Mouse (Mus musculus): ENCODE data around the gene Ssna1. TPM values are rescaled to one million over a fixed set of nuclear protein-coding genes. Genes with fewer than 3 reads are reported as not detected.

The Ssna1 gene
- total RNA-seq, 2 experiments from 2014 or later, result 60.0 to 62.0 TPM

DNA sequence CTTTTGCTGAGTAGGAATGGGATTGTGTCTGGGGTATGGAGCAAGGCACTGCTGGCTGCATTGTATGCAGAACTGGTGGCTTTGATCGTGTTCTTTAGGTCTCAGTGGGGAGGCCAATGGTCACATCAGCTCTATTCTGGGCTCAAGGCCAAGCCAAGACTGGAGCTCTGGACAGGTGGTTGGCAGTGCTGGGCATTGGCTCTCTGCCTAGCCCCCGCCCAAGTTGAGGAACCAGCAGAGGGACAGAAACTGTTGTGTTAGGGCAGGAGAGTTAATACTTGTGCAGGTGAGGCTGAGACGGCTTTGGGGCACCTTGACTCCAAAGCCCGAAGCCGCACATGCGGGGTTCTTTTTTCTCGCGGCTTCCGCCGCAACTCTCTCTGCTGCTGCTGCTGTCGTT, 17.4 kb upstream of the Ssna1 start, which contains the start of gene Lrrc26:
TSS of gene Lrrc26 (plus strand) at position 265 of the 400 bp plus-strand sequence.
- peak; percentile 69 for DNase-seq

DNA sequence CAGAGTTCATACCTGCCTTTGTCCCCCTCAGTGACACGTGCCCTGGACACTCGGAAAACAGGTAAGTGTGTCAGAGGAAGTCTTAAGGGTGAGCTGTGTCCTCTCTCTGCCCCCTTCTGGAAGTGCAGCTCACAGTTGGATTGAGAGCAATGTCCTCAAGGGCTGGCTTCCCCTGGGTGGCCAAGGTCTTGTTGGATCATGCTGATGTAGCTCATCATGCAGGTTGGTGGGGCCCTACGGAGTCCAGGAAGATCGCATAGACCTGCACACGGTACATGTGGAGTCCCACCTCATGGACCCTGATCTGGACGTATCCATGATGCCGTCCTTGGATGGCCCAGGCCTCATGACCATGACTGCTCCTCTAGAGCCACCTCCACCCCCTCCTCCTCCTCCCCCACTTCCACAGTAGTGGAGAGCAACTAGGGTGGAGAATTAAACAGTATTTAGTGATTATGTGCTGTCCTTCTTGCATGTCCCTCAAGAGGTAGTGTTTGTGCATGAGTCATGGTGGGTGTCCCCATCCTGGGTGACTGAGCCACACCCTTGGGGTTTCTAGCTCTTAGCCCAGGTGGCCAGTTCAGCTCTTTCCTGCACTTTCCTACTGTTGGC, 16.6 kb upstream of the Ssna1 start:
- no peak for DNase-seq

DNA sequence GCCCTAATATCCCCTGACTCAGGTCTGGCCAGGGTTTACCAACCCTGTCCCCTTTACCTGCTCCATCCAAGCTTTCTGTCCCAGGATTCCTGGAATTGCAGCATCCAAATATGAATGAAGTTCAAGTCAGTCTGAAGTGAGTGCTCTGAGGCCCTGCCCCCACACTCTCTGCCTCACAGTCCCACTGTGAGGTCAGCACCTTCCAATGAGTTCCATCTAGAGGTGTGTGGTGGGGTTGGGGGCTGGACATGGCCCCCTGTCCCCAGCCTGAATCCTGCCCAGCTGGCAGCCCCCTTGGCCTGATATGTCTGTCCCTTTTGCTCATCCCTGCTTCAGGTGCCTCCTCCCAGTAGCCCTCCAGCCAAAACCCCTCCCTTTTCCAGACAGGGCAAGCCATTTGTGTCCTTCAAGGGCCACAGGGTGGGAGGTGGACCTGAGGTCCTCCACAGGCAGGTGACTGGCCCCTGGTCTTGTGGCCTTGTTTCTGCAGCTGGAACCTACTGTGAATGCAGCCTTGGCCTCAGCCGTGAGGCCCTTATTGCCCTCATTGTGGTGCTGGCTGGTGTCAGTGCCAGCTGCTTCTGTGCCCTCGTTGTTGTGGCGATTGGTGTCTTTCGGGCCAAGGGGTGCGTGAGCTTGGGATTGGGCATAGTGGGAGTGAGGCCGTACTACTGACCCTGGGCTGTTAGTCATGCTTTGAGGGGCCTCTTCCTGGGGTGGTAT, 15.8 kb upstream of the Ssna1 start, which contains the start of gene Tmem210:
TSS of gene Tmem210 (plus strand) at position 219 of the 723 bp plus-strand sequence.
- no peak for DNase-seq

DNA sequence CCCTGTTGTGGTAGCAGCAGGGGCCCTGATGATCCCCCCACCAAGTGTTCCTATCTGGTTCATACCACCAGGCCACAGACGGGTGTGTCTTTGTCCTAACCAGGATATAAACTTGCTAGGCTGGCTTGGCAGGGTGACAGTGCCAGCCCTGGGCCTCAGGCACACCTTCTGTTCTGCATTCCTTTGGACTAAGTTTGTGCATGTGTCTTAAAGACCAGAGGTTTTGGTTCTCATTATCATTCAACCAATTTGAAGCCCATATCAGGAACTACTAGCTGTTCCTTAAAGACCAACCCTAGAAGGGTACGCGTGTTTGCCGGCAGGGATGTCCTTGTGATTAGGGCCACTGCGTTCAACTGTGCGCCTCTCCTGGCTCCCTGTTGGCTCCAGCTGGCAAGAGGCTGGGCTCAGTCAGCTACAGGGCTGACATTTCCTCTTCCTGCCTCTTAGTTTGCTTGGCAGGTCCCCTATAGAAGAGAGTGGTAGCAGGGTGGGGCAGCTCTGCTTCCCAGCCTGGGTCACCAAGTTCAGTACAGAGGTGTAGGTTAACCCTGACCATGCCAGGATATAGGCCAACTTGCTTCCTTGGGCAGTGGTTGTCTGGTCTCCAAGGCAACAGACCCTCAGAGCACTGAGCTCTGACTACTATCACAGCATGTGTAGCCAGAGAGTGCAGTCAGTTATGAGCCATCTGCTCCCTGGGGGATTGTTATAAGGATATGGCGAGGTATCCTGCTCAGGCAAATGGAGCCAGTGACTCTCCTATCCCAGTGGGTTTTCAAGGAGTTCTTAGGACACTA, 14.8 kb upstream of the Ssna1 start:
- peak; percentile 30 for DNase-seq

DNA sequence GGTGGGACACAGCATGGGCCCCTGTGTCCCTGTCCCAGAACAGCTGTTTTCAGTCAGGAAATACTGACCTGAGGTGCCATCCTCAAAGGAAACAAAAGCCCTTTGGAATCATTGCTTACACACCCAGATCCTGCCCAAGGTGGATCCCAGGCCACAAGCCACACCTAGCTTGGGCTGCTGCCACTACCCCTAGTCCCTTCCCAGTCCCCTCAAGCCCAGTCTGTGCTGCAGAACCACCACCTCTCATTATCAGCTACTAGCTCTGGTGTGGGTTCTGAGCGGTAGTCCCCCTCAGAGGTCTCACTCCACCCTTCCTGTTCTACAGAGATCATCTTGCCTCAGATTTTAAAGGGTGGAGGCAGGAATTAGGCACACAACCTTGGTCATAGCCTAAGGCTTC, 14.1 kb upstream of the Ssna1 start:
- DNase-seq, result no peak

DNA sequence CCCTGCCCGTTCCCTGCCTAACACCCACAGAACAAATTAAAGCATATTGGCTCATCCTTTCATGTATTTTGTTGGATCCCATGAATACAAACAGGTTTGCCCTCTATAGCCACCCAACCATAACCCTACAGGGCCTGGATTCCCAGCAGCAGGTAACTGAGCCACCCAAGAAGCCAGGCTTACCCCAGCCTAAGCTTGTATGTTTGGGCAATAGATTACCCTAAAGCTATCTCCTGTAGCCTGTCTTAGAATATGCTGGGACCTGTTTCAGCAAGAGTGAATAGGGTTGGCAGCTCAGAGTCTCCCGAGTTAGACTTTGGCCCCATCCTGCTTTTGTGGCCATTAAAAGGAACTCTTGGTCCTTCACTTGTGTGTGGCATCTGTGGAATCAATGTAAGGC, 13.3 kb upstream of the Ssna1 start:
- no peak for DNase-seq

DNA sequence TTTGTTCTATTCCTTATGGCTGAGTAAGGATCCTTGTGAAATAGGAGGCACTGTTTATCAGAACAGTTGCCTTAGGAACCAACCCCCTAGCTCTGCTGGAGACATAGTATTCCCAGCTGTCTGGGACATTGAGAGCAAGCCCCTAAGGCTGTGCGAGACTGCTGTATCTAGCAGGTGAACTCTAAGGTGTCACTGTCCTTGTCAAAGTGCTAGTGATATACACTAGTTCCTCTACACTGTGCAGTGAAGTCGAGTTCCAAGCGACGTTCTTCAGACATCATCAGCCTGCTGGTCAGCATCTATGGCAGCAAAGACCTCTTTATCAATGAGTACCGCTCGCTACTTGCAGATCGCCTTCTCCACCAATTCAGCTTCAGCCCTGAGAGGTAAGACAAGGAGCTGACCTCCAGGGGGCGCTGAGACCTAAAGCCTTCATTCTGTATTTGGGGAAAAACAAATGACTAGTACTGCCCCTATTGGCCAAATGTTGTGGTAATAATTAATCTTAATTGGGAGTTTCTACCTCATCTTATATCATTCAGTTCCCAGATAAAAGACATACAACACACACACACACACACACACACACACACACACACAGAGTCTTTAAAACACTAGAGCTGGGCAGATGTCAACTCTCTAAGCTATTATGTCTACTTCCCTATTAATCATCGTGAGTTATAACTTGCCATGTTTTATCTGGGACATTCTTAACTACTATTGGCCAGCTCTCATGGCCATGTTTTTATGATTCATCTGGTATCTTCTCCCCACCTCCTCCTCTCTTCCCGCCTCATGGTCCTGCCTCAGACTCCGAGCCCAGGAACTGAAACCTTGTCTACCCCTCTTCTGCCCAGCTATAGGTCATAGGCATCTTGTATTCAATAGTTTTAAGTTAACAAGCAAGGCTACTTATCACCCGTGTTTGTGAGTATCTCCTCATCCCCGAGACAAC, 7.0 kb upstream of the Ssna1 start:
- DNase-seq, result peak; percentile 91

DNA sequence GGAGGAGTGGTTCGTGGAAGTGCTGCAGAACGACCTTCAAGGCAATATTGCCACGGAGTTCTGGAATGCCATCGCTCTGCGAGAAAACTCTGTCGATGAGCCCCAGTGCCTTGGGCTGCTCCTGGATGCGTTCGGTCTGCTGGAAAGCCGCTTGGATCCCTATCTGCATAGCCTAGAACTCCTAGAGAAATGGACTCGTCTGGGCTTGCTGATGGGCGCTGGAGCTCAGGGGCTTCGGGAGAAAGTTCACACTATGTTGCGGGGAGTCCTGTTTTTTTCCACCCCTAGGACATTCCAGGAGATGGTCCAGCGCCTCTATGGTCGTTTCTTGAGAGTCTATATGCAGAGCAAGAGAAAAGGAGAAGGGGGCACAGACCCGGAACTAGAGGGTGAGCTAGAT, 772 bp upstream of the Ssna1 start:
- DNase-seq, result no peak

DNA sequence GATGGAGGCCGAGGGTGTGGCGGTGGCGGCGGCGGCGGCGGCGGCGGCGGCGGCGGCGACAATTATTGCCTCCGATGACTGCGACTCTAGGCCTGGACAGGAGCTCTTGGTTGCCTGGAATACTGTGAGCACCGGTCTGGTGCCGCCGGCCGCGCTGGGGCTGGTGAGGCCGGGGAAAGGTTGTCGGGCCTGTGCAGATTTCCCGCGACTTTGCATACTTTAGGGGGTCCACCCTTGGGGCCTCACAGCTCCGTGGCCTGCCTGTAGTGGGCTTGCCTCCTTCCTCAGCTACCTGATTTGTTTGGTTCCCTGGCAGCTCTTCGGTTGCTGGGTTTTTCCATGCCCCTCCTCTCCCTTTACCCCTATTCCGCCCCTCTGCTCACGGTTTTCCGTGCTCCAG, 277 bp upstream of the Ssna1 start:
- DNase-seq, result no peak

DNA sequence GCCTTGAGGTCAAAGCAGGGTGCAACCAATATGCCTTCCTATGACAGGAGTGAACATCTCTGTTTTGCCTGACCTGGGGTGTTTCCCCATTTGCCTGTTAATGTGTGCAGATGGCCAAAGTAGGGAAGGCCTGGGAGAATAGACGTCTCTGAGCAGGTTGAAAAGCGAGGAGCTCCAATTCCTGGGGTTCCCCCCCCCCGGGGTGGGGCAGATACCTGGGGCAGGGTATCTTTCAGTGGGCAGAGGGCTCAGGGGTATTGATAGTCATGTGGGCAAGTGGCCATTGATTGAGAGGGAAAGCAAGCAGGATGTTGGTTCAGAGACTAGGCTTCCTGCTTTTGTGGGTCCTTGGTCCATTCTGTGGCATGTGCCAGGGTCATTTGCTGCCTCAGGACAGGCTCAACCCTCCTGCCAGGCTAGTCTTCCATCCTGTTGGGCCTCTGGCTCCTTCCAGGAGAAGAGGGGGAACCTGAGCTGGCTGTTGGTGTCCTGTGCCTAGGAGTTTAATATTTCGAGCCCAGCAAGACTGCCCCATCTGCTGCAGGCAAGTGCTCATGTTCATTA, 4.4 kb downstream of the Ssna1 start:
- no peak for DNase-seq

DNA sequence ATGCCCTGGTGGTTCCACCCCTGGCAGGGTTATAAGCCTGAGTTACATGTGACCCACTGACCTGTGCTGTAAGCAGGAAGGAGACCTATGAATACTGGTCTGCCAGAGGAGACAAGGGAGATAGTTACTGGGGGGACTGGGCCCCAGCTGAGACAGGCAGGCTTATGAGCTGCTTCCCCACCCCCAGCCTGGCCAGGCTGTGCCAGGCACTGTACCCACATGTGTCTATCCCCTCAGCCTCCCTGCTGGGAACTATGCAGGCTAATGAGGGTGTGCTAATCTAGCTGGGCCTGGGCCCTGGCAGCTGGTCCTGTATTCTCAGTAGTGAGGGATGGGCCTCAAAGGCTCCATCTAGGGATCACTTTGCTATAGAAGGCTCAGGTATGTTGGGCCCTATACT, 5.0 kb downstream of the Ssna1 start:
- DNase-seq, result no peak

DNA sequence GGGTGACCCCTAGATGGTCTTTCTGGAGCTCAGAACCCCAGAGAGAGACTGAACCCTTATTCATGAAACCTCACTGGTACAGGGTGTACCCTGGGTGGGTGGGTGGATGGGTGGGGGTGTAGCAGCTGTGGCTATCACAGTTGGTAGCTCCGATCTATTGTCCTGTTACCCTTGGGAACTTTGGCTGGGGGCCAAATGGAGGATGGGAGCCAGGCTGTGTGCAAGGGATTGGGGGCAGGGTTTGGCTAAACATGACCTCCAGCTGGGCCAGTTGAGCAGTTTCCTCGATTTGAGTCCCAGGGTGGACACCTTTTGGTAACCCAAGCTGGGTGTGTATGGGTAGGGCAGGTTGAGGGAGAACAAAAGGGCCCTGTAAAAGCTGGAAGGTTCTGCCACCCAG, 5.5 kb downstream of the Ssna1 start:
- DNase-seq, result peak; percentile 51

DNA sequence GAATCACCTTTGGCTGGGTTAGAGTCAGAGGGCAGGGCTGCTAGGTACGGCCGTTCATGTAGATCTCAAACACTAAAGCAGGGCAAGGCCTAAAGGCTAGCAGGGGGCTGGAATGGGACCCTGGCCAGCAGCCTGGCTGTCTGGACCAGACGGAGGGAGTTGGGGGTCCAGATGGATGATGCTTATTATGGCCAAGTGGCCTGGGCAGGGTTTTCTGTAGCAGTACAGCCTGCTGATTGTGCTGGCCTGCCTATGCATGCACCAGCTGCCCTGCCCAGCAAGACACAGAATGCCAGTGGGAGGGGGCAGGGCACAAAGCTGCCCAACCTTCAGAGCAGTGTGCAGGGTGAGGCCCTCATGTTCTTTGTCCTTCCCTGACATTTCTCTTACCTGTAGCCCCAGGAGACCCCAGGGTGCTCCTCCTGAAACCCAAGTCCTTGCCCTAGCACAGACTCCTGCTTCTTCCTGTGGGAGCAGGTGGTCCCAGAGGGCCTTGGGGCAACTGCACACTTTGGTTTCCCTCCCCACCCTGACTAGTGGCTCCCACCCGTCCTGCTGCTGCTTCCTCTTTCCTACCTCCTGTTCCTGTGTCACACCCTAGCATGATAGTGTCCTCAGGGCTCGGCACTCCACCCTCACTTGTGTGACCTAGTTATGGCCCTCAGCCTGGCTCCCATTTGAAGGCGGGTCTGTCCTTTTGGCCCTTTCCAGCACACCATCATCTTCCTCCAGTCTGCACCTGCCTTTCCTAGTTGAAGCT, 6.2 kb downstream of the Ssna1 start:
- no peak for DNase-seq

DNA sequence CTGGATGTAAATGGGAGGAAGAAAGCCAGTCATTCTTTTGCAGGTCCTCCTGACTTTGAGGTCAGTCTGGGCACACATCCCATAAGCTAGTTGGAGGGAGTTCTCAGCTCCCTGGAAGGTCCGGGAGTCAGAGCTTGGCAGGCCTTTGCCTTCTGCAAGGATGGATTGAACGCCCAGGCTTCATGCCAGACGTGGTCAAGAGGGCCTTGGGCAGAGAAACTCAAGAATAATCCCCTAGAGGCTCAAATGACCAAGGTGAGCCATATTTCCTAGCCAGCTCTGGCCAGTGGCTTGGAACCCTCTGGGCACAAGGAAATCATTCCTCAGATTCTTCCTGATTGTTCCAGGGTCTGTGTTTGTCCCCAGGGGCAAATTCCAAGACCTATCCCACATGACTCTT, 7.4 kb downstream of the Ssna1 start:
- DNase-seq, result no peak

DNA sequence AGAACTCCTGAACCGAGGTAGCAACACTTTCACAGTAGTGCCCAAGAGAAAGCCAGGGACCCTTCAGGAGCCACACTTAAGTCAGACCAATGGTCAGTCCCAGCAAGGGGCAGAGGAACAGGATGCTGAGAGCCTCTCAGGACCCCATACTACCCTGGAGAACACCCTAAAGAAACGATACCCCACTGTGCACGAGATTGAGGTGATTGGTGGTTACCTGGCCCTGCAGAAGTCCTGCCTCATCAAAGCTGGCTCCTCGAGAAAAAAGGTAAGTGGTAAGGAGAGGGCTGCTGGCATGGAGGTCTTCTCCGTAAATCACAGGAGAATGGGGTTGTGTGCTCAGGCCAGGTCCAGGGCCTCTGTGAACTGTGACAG, 8.0 kb downstream of the Ssna1 start:
- DNase-seq, result no peak

DNA sequence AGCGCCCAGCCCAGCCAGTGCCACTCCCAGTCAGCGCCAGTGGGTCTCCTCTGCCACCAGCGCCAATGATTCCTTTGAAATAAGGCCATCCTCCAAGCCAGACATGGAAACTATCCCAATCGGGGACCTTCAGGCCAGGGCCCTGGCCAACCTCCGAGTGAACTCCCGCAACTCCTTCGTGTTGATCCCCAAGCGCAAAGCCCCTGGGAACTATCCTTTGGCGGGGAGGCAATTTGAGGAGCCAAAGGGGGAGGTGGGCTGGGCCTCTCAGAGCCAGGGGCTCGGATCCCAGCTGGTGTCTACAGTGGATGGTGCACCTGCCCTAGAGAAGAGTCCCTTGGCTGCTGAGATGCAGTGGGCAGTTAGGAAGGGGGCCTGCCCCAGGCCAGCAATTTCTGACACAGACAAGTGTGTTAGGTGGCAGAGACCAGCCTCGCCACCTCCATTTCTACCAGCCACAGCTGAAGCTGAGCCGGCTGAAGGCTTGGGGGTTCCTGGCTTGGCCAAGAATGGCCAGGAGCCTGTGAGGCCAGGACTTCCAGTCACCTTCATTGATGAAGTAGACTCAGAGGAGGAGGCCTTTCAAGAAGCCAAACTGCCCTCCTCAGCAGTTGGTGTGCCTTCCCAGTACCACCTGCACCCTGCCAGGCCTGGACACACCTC, 8.5 kb downstream of the Ssna1 start:
- no peak for DNase-seq

DNA sequence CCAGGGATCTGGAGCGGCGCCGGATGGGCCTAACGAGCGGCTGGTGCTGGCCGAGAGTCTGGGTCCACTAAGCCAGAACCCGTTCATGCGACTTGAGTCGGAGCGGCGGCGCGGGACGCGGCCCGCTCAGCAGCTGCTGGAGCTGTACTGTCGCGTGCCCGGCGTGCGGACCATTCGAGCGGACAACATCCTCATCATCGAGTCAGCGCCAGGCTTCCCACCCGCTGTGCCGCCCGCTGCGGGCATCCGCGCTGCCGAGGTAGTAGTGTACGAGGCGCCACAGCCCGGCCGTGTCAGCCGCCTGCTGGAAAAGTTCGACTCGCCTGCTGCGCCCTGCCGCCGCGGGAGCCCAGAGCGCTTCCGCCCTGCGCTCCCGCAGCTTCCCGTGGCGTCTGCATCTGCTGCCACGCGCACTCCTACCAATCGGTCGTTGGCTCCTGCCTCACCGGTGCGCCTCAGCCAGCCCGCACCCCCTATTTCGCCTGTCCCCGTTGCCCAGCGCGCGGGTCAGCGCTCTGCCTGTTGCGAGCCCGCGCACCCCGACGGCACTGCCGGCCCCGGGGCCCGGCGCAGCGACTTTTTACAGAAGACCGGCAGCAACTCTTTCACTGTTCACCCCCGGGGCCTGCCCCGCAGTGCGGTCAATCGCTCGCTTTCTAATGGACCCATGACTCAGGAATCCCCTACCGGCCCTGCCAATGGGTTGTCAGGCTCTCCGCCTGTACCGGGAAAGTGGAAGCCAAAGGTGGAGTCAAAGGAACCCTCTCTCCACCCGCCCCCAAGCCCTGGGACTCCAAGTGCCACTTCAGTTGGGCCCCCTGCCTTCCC, 9.2 kb downstream of the Ssna1 start:
- peak; percentile 36 for DNase-seq

DNA sequence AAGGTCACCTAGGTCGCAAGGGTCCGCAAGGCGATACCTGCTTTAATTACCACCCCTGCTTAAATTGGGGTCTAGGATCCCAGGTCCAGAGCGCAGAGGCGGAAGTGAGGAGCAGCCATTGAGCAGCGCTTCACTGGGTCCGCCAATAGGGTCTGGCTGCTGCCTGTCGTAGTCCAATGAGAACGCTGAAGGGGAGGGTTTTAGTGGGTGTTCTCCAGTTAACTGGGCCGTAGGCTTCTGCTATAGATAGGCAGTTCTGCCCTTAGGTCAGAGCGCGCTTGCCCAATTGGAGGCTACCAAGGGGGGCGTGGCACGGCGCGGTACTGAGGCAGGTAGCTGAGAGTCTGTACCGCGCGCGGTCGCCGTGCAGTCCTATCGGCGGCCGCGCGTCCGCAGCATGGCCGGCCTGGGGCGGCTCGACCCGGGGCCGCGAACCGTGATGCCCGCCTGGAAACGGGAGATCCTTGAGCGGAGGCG, 9.9 kb downstream of the Ssna1 start, which contains the start of gene Tprn:
TSS of gene Tprn (plus strand) at position 328 of the 477 bp plus-strand sequence.
- DNase-seq, result peak; percentile 93

DNA sequence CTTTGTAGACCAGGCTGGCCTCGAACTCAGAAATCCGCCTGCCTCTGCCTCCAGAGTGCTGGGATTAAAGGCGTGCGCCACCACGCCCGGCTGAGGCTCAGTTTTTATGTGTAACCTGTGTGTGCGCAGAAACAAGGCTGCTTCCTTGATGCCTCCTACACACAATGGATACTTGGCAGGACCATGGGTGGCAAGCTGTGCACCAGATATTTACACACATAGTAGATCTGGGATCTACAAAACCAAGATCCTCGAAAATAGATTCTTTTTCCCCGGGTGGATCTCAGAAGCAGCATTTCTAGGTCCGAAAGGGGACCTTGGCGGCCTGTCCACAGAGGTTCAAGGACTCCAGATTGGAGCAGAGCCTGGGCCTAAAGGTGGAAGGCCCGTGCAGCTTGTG, 10.4 kb downstream of the Ssna1 start:
- no peak for DNase-seq
